Mouse (Mus musculus) frontal cortex, postnatal 36 days (tissue): ENCODE data around the gene Gm45713.
"Not testable (repeated sequence)": the region's sequence is repeated elsewhere in the genome, so short reads cannot be mapped to it uniquely, and the experiment has no call there.

Experiments used
- DNase-seq, 2 experiments: peaks; one replicate each; pipeline ENCODE4 v3.0.0; 2022; ENCODE audit warnings: low spot score in 2 of 2

Gene Gm45713

DNA sequence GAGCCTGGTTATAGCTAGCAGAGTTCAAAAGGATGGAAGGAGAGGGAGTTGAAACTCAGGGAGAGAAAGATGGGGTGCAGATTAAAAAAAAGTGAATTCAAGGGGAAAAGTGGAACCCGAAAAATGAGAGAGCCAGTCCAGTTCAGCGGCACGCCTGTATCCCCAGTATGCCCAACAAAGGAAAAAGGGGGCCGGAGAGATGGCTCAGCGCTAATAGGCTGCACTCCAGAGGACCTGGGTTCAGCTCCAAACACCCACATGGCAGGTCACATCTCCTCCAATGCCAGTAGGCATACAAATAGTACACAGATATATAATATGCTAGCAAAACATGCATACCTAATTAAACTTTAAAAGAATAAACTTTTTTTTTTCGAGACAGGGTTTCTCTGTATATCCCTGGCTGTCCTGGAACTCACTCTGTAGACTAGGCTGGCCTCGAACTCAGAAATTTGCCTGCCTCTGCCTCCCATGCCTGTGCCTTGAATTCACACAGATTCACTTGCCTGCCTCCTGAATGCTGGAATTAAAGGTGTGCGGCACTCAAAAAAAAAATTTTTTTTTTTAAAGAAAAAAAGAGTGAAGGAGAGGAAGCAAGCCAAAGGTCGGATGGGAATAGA lies 27.1 kb upstream of the Gm45713 start:
- no peak for DNase-seq

DNA sequence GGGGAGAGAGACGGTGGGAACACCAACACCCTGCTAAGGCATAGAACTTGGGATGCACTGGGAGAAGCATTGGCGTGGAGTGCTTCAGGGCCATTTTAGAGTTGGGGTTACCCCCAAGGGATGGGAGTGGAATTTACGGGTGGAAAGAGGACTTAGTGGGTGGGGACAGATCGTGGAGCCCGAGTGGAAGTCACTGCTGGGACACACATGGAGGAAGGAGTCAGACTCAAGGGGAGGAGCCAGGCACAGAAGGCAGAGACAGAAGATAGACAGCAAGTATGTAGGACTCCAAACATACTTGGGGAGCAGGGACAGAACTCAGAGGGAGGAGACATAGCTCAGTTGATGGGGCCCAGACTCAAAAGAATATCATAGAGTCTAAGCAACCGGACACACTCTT lies 26.5 kb upstream of the Gm45713 start:
- DNase-seq = peak in 1 of 2 experiments; percentile 67

DNA sequence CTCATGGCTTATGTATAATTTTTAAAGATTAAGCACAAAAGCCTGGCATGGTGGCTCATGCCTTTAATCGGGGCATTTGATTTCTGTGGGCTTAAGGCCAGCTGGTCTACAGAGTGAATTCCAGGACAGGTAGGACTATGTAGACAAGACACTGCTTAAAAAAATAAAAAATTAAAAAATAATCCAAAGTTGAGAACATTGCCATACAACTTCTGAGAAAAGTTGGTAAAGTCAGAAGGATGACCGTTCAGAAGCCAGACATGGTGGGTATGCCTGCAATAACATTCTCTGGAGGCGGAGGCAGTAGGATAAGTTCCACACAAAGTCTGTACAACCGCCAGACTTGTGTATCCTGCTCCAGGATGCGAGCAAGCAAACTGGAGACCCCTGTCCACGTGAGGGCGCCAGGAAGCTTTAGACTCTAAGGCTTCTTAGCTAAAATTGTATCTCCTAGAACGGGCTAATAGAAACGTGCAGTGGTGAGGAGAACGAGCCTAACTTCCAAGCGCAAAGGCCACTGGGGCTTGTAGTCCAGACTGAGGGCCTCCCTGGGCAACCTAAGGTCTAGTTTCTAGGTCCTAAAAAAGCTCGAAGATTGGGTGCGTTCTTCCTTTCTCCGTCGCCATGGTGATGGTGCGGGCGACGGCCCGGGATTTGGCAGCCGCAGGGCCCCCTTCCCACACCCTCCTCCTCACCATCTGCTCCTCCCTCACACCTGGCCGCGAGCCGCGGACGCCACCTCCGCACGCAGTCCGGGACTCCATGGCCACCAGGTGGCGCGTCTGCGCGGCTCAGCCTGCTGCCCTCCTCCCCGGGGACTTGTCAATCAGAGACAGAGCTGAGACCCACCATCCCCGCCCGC lies 25.8 kb upstream of the Gm45713 start:
- DNase-seq = peak; percentile 96 to 97

DNA sequence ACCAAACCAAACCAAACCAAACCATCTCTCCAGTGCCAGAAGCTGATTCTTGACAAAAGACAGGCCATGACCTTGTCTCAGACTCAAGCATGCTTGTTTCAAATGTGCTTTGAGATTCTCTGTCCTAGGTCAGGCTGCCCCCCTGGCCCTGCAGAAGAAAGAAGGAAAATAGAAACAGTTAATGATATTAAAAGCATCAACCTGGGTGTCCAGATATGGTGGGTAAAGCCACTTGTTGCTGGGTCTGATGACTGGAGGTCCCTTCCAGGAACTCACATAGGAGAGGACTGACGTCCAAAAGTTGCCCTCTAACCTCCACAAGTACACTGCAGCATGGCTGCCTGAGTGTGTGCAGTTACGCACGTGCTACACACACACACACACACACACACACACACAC lies 24.8 kb upstream of the Gm45713 start:
- DNase-seq = no peak

DNA sequence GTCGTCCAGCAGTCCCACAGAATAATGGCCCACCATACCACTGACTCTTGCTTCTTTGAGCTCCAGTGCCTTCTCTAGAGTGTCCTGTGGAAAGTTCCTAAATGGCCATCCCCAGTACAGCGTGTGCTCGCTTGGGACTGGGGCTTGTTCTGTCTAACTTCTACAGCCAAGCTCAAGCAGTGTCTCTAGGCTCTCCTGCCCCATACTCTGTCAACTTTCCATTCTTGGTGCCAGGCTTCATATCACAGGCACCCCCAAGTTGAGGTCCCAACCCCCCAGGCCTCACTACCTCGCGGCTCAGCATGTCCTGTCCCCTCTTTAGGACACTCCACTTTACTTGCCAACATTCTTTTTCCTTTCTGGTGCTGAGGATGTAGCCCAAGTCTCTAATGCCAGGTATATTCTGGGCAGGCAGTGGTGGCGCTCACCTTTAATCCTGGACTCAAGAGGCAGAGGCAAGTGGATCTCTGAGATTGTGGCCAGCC lies 24.3 kb upstream of the Gm45713 start:
- no peak for DNase-seq

DNA sequence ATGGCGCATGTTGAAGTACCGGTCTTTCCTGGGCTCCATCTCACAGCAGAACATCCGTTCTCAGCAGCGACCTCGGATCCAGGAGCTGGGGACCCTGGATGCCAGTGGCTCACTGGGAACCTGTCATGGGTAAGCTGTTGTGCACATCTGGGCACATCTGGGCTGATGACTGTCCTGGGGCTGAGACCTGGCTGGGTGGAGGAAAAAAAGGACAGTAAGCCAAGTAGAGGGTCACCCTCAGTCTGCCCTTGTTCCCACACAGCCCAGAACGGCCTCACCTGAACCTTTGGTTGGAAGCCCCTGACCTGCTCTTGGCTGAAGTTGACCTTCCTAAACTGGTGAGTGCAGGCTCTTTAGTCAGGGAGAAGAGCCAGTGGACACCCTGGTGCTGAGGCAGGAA lies 23.0 kb upstream of the Gm45713 start:
- no peak for DNase-seq

DNA sequence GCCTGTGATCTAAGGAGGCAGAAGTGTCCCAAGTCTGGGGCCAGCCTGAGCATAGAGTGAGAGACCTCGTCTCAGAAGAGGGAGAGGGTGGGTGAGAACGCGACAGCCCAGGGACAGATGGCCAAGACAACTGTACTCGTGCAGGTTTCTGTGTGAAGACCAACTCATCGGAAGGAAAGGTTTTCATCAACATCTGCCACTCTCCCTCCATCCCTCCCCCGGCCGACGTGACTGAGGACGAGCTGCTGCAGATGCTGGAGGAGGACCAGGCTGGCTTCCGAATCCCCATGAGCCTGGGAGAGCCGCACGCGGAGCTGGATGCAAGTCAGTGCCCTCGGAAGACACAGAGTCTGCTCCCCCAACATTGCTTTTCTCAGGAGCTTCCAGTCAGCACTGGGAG lies 21.4 kb upstream of the Gm45713 start:
- DNase-seq = no peak

DNA sequence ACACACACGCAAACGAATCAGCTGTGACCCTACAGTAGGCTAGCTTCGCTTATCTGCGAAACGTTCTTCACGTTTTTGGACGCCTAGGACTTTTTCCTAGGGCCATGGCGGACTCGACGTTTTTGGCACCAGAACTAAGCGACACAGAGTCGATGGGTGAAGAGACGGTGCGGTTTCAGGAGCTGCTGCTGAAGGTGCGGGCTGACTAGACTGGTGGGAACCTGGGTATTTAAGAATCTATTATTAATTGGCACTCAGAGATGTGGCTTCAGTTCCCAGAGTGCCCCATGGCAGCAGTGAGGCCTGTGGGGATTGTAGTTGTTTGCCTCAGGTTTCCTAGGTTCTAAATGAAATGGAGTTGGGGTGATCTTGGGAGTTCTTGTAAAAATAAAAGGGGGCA lies 20.2 kb upstream of the Gm45713 start:
- no peak for DNase-seq

DNA sequence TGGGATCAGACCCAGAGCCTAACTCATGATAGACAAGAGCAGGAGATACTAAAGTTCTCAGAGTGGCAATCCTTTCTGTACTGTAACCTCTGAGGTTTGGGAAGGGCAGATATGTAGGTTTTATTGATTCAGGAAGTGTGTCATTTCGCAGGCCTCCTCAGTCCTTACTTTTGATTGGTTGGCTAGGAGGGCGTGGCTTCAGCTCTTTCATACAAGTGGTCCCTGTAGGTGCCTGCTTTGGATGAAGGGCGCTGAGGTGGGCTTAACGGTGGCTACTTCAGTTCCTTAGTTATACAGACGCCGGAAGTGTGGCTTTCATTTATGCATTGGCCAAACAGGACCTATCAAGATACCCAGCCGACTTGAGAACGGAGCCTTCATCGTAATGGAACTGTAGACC lies 19.6 kb upstream of the Gm45713 start:
- no peak for DNase-seq

DNA sequence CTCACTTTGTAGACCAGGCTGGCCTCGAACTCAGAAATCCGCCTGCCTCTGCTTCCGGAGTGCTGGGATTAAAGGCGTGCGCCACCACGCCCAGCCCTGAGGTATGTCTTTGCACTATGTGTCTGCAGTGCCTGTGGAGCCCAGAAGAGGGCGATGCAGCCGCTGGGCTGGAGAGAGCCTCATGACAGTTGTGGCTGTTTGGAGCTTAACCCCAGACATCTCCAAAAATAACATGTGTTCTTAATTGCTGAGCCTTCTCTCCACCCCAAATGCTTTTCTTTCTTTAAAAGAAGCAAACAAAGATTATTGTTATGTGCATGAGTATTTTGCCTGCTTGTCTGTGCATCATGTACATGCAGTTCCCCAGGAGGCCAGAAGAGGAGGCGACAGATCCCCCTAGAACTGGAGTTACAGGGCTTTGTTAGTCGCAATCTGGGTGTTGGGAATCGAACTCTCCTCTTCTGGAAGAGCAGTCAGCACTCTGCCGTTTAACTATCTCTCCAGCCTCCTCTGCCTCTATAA lies 19.0 kb upstream of the Gm45713 start:
- DNase-seq = no peak

DNA sequence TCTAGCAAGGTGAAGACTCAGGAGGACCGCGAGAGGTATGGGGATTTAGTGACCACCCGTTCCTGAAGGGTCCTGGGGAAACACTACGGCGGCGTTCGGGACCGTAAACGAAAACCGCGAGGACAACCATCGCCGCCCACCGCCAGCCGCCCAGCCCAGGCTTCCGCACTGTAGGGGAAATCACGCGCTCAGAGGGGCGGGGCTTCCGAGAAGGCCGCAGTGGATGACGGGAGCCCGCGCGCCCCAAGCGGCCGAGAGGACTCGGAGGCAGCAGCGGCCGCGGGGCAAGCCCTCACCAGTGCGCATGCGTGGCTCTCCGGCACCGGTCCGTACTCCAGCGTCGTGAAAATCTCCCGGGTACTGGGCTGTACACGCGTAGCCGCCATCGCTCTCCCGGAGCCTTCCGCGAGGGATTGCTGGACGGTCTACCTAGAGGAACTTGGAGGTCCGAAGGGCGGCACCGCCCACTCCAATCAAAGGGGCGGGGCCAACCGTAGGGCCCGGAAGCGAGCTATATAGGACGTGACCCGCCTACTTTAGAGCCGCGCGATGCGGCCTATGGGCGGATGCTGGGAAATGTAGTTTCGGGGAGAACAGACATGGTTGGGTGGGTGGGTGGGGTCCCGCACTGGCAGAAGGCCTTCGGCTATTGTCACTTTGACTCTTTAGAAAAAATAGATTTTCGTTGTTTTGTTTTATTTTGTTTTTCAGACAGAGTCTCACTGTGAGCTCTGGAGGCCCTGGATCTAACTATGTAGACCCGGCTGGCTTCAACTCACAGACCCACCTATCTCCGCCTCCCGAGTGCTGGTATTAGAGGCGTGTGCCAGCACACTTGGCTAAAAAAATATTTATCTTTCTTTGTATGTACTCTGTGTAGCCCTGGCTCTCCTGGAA lies 18.3 kb upstream of the Gm45713 start, which contains the start of the genes Pih1d1 and Aldh16a1:
Gene Pih1d1 (plus strand): TSS at position 208 of the 897 bp plus-strand sequence.
Gene Aldh16a1 (minus strand): TSS at position 489 of the 897 bp plus-strand sequence.
- DNase-seq = peak; percentile 97

DNA sequence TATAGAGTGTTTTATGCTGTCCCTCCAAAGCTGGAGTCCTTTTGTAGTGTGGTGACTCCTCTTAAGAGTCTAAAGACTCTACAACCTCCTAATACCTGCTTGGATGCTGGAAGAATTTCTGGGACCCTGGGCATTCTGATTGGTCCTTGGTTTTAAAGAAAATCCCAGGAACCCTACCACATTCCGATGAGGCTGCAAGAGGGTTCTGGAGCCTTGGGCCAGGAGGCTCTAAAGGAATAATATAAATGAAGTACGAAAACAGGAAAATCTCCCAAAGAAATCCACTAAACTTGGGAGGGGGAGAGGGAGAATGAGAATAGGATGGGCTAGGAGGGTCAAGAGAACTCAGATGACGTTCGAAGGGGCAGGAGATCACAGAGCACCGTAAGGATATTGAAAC lies 17.6 kb upstream of the Gm45713 start:
- no peak for DNase-seq

DNA sequence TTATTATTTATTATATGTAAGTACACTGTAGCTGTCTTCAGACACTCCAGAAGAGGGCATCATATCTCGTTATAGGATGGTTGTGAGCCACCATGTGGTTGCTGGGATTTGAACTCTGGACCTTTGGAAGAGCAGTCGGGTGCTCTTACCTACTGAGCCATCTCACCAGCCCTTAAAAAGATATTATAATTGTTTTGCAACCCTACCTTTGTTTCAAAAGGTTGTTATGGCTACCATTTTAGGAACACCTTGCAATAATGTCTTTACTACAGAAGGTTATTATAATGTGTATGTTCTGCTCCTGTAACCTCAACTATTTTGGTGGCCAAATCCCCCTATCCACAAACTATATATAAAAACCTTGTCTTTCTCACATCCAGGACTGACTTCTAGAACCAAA lies 17.0 kb upstream of the Gm45713 start:
- not testable (repeated sequence) for DNase-seq

DNA sequence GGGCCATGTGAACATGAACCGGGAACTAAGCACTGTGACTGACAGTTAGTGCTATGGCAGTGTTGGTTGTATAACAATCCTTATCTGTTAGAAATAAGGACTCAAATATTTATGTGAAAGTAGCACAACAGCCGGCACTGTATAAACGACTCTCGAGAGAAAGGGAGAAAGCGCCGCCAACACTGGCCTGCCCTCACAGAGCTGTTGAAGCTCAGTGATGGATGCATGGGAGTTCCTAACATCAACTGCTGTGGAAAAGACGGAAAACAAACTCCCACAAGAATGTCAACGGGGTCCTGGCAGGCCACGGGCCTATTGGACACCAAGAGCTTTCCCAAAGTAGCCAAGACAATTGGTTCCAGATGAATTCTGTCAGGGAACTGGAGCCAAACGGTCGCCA lies 15.3 kb upstream of the Gm45713 start:
- DNase-seq = no peak

DNA sequence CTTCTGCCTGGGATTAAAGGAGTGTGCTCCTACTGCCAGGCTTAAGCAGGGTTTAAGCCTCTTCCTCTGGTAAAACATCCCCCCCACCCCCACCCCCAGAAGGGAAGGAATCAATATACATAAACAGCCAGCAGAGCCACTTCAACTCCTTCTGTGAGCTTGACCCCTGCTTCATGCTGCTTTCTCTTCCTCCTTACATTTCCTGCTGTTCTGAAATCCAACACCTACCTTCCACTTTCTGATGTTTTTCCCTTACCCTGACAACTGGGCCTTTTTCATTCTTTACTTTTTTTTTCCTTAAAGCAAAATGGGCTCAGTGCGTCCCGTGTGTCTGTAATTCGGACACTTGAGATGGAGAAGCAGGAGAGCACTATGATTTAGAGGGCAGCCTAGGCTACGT lies 14.3 kb upstream of the Gm45713 start:
- no peak for DNase-seq

DNA sequence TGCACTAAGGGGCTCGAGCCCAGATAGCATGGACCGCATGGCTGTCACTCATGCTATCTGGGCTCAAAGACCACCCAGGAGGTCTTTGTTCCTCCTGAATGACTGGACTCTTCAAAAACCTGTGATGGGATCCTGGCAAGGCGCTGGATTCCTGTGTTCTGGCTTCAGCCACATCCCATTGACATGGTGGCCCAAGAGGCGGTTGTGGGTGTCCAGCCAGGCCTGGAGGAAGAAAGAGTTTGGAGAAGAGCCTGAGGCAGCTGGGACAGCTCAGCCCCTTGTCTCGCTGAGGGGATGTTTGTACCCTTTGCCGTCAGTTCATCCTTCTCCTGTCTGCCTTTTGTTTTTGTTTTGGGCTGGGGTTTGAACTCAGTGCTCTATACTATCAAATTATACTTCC lies 13.5 kb upstream of the Gm45713 start:
- DNase-seq = no peak

DNA sequence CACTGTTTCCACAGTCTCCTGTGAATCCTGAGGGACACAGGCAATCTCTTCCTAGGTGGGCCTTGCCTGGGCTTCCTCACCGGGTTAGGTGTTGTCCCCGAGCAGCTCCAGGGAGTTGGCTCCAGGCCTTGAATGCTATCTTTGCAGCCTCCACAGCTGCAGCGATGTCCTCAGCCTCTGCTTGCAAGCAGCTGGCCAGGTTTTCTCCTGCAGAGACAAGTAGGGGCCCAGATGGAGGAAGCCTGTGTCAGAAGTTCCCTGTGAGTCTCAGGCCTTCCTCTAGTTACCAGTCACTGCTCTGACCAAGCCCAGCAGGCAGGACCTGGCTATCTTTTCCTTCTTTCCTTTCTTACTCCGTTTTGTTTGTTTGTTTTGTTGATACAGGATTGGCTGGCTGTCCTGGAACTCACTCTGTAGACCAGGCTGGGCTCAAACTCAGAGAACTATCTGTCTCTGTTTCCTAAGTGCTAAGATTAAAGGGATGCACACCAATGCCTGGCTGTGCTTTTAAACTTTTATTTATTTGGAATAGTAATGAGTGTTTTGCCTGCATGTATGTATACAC lies 12.6 kb upstream of the Gm45713 start:
- no peak for DNase-seq

DNA sequence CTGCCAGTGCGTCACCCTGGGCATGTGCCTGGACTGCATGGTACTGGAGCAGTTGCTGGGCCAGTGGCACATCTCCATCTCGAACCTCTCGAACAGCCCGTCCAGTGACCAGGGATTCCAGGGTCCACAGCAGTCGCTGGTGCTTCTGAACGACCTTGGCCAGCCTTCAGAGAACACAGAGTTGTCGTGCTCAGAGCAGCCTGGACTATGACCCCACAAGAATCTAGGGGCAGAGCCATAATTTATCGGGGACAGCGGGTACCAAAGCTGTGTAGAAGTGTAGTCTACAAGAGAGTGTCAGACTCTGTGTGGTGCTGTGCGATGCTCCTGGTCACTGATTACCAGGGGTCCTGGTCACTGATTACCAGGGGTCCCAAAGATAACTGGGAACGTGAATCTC lies 11.9 kb upstream of the Gm45713 start:
- DNase-seq = no peak

DNA sequence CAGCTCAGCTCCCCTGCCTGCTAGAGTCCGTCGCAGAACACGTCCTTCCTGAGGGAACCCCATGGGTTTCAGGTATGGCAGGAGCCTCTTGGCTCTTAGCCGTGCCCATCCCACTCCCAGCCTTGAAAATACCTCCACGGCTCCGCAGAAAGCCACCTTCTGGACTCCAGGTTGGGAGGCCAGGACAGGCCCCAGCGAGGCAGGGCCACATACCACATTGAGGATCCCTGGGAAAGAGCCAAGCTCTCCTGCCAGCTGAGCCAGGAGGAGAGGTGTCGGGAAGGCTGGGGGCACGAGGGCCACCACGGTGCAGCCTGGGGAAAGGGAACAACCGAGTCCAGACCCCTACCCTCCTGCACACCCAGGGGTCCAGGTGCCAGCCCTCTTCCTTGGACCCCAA lies 11.2 kb upstream of the Gm45713 start:
- DNase-seq = no peak

DNA sequence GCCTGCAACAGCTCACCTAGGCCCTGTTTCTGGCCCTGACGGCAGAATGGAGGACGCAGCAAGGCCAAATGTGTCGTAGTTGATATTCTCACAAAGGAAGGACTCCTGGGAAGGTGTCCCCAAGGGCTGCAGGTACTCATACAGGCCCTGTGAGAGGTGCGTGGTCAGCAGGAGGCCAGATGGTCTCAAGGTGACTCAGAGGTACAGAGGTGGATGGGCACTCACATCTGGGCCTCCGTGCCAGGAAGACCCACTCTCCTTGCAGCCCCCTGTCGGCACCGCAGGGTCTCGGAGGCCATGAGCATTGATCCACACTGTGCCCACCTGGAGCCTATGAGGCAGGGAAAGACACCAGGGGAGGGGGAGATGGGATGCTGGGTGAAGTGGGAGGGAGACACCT lies 9.4 kb upstream of the Gm45713 start:
- DNase-seq = no peak

DNA sequence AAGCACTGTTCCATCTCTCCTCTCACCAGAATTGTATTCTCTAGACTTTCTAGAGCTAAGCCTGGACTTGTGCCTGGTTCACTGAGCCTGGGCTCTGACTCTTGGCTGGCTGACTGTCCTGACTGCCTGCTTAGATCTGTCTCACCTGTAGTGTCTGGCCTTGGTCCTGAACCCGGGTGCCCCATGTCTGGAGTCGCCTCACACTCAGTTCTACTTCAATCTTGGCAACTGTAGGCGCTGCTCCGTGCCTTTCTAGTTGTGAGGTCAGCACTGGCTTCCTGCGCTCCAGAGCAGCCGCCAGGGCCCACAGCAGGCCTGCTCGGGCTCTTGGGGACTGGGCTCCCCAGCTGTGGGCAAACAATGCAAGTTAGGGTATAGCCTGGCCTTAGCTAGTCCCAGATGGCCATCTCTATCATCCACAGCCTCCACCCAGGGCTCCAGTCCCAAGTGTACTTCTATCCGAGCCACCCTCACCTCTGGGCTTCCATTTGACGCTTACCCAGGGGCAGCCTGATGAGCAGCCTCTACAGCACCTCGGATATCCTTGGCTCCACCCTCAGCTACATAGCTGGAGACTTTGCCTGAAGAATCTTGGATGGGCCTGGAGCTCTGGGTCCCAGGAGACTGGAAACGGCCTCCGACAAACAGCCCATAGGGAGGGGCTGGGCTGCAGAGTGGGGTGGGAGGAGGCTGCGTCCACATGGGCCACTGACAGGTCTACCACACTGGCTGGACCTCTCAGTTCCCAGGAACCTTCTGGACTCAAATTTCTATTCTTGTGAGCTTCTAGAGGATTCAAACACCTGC lies 8.5 kb upstream of the Gm45713 start:
- no peak for DNase-seq
